Mouse (Mus musculus) hindbrain, embryonic 12.5 days (tissue): ENCODE data around the gene Agap3. TPM values are rescaled to one million over a fixed set of nuclear protein-coding genes. Genes with fewer than 3 reads are reported as not detected.
A peak's percentile ranks its signal among the peaks of the same experiment; 100 is the strongest.

Experiments
- ATAC-seq: fragments of 200-750 bp; cut with Nextera tagmentation; 2 replicates; pipeline ENCODE4 v1.8.0; 2017; ENCODE audit warnings: moderate TSS enrichment; ENCODE audit not compliant: low FRiP score
- H3K27ac ChIP-seq: fragments of 300-500 bp; sonication (generic); 2 replicates; pipeline ENCODE4 v1.5.1; 2016; ENCODE audit warnings: mild to moderate bottlenecking
- H3K27me3 ChIP-seq: fragments of 300-500 bp; sonication (generic); 2 replicates; pipeline ENCODE4 v1.6.1; 2016; ENCODE audit warnings: mild to moderate bottlenecking
- H3K36me3 ChIP-seq: fragments of 300-500 bp; sonication (generic); 2 replicates; pipeline ENCODE4 v1.6.1; 2016; ENCODE audit warnings: mild to moderate bottlenecking
- H3K4me1 ChIP-seq: fragments of 300-500 bp; sonication (generic); 2 replicates; pipeline ENCODE4 v1.6.1; 2016
- H3K4me2 ChIP-seq: fragments of 300-500 bp; sonication (generic); replicated peaks from 2 replicates; pipeline ENCODE4 v1.6.1; 2016; ENCODE audit warnings: mild to moderate bottlenecking
- H3K4me3 ChIP-seq: fragments of 300-500 bp; sonication (generic); 2 replicates; pipeline ENCODE4 v1.5.1; 2016; ENCODE audit warnings: mild to moderate bottlenecking
- H3K9ac ChIP-seq: fragments of 300-500 bp; sonication (generic); 2 replicates; pipeline ENCODE4 v1.6.1; 2016; ENCODE audit warnings: mild to moderate bottlenecking, moderate library complexity
- H3K9me3 ChIP-seq: fragments of 300-500 bp; sonication (generic); replicated peaks from 2 replicates; pipeline ENCODE4 v1.6.1; 2016; ENCODE audit warnings: mild to moderate bottlenecking
- WGBS: fragments of 180-500 bp; shearing (Covaris S2); methylation state at CpG from one replicate; pipeline ENCODE4 v1.1.7; 2016; 5-methylcytosine and 5-hydroxymethylcytosine counted together
- polyA plus RNA-seq: library from polyadenylated mRNA; unstranded; fragments of >200 nt; fragmentation: Nextera tagmentation; extraction: Ambion mirVana; gene quantifications from 2 replicates; pipeline ENCODE4 v1.2.1, GENCODE M21; 2016

Agap3 gene
- polyA plus RNA-seq, 1 experiment from 2014 or later = 86.2 TPM

DNA sequence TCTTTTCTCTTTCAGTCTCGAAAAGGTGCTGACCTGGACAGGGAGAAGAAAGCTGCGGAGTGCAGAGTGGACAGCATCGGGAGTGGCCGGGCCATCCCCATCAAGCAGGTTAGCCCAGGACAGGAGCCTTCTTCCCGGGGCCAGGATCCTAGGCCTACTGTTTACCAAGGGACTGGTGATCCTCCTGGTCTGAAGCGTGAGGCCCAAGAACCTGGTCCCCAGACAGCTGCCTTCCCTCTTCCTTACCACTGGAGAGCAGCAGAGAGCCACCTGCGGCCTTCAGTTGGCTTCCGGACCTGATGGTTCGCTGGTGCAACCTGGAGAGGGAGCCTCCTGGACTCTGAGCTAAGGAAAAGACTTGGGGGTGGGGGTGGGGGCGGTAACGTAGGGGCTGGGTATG, 31.3 kb downstream of the Agap3 start:
- ATAC-seq = peak; percentile 12; the same call in 1 of the 2 replicates
- no peak overlapping the region for H3K9ac ChIP-seq
- H3K27ac ChIP-seq = peak overlapping the region; percentile 7; the same call in 1 of the 2 replicates
- peaks cover 64% of the 10 kb centered on the region for H3K4me1 ChIP-seq
- 25% methylated on average over 11 of the region's 11 CpGs for WGBS
- H3K9me3 ChIP-seq = no peaks in the 10 kb centered on the region
- H3K4me3 ChIP-seq = no peak overlapping the region
- 0 out of 2 replicates have a peak, but pooled peaks cover 3% of the 10 kb centered on the region for H3K27me3 ChIP-seq
- no peak overlapping the region for H3K4me2 ChIP-seq
- H3K36me3 ChIP-seq = peaks cover 67% of the 10 kb centered on the region

GRCm38 (mm10) chr5:24484963-24485362, 33.0 kb downstream of the Agap3 start:
- Histone ChIP-seq H3K36me3 (peaks cover 67% of the 10 kb centered on the region), H3K27me3 (0 out of 2 replicates have a peak, but pooled peaks cover 3% of the 10 kb centered on the region), H3K9me3 (no peaks in the 10 kb centered on the region), H3K4me3 (peak overlapping the region; percentile 12; the same call in 1 of the 2 replicates), H3K9ac (peak overlapping the region; percentile 43), H3K4me2 (peak overlapping the region; percentile 45), H3K4me1 (peaks cover 69% of the 10 kb centered on the region), H3K27ac (peak overlapping the region; percentile 76)
- ATAC-seq = peak; percentile 27; the same call in 1 of the 2 replicates
- 23% methylated on average over 22 of the region's 22 CpGs for WGBS

DNA sequence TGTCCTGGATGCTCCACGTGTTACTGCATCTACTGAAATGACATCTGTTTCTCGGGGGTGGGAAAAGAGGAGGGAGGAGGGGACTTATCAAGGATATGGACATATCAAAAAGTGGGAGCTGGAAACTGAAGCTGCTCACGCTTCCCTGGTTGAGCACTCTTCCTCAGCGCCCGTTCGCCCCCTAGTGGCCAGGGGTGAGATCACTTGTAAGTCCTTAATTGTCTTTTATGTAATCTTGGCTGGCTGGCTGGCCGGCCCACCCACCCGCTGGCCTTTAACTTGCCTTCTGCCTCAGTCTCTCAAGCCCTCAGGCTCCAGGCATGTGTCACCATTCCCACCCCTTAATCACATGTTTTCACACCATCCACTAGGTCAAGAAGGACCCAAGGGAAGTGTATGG, 34.1 kb downstream of the Agap3 start:
- Histone ChIP-seq H3K4me3 (no peak overlapping the region), H3K27ac (no peak overlapping the region), H3K36me3 (peaks cover 66% of the 10 kb centered on the region), H3K9me3 (no peaks in the 10 kb centered on the region), H3K9ac (no peak overlapping the region), H3K27me3 (no peaks in the 10 kb centered on the region), H3K4me1 (peaks cover 60% of the 10 kb centered on the region), H3K4me2 (no peak overlapping the region)
- WGBS = under 1% methylated on average over 8 of the region's 8 CpGs
- ATAC-seq = no peak

DNA sequence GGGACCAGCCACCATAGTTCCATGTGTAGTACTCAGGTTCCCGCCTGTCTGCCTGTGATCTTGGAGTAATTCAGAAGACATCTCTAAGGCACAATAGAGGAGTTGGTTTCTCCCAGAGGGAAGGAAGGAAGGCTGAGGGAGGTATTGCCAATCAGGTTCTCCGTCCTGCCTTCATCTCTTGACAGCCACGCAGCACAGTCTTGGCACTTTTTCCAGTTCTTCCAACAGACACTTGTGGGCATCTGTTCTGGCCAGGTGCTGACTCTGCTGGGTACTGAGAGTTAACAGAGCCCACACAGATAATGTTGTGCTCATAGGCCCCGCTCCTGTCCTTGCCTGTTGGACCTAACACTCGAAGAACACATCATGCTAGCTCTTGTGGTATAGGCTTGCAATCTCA, 34.8 kb downstream of the Agap3 start:
- no peak overlapping the region for H3K4me2 ChIP-seq
- H3K27ac ChIP-seq = no peak overlapping the region
- no peak overlapping the region for H3K9ac ChIP-seq
- H3K36me3 ChIP-seq = peaks cover 70% of the 10 kb centered on the region
- H3K4me3 ChIP-seq = no peak overlapping the region
- no peaks in the 10 kb centered on the region for H3K27me3 ChIP-seq
- 95% methylated on average over 5 of the region's 5 CpGs for WGBS
- no peak for ATAC-seq
- H3K4me1 ChIP-seq = peaks cover 54% of the 10 kb centered on the region
- H3K9me3 ChIP-seq = no peaks in the 10 kb centered on the region

- no peak for ATAC-seq
- Histone ChIP-seq H3K9me3 (no peaks in the 10 kb centered on the region), H3K27ac (peak overlapping the region; percentile 45; the same call in 1 of the 2 replicates), H3K36me3 (peaks cover 76% of the 10 kb centered on the region), H3K4me3 (no peak overlapping the region), H3K4me2 (no peak overlapping the region), H3K27me3 (no peaks in the 10 kb centered on the region), H3K9ac (no peak overlapping the region), H3K4me1 (peaks cover 29% of the 10 kb centered on the region)
- 67% methylated on average over 14 of the region's 14 CpGs for WGBS
These were observed 38.5 kb downstream of the Agap3 start for GRCm38 (mm10) chr5:24490413-24490920.

DNA sequence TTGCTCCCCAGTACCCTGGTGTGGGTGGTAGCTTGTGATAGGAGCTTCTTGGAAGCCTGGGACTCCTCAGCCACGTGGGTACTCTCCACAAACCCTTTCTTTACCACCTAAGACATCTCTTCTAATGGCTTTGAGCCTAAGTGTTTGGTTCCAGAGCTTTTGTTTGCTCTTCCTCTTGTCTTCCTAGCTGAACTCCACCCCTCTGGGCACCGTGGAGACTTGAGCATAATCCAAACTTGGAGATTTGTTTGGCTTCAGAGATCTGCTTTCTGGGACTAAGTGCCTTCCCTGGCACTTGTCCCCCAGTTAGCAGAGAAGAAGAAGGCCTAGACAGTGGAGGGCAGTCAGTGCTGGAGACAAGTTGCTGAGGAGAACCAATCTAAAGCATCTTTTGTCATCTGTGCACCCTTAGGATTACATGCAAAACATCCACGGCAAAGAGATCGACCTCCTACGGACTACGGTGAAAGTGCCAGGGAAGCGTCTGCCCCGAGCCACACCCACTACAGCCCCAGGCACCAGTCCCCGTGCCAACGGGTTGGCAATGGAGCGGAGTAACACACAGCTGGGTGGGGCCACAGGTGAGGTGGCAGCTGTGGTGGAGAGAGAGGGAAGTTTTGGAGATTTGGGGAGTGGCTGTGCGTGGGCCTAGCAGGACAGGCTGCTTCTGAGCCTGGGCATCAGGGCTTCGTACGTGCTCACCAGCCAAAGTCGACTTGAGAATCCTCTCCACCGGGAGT, 40.7 kb downstream of the Agap3 start:
- peaks cover 84% of the 10 kb centered on the region for H3K36me3 ChIP-seq
- H3K9ac ChIP-seq = no peak overlapping the region
- no peak overlapping the region for H3K4me2 ChIP-seq
- ATAC-seq = no peak
- peaks cover 43% of the 10 kb centered on the region for H3K4me1 ChIP-seq
- H3K27ac ChIP-seq = no peak overlapping the region
- 93% methylated on average over 16 of the region's 16 CpGs for WGBS
- H3K9me3 ChIP-seq = no peaks in the 10 kb centered on the region
- H3K4me3 ChIP-seq = no peak overlapping the region
- H3K27me3 ChIP-seq = no peaks in the 10 kb centered on the region; the same call in 1 of the 2 replicates

GRCm38 (mm10) chr5:24495019-24495418, 43.0 kb downstream of the Agap3 start:
- 61% methylated on average over 15 of the region's 15 CpGs for WGBS
- Histone ChIP-seq H3K27me3 (no peaks in the 10 kb centered on the region; the same call in 1 of the 2 replicates), H3K36me3 (peaks cover 80% of the 10 kb centered on the region), H3K9ac (no peak overlapping the region), H3K9me3 (no peaks in the 10 kb centered on the region), H3K4me2 (no peak overlapping the region), H3K27ac (peak overlapping the region; percentile 71; the same call in 1 of the 2 replicates), H3K4me3 (no peak overlapping the region), H3K4me1 (peaks cover 57% of the 10 kb centered on the region)
- ATAC-seq = no peak

DNA sequence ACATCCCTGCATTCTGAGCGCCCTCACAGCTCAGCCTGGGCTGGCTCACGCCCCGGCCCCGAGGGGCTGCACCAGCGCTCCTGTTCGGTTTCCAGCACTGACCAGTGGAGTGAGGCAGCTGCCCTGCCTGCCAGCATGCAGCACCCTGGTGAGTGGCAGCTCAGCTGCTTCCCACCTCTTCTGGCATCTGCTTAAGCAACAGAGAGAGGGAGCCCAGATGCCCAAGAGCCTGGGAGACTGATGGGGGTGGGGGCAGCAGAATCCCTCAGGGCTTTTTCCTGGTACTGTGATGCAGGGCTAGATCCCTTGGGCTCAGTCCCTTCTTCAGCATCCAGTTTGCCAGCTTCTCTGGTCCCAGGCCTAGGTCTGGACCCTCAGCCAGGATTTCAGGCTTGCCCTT, 44.8 kb downstream of the Agap3 start:
- ATAC-seq = no peak
- H3K36me3 ChIP-seq = peaks cover 82% of the 10 kb centered on the region
- peaks cover 64% of the 10 kb centered on the region for H3K4me1 ChIP-seq
- H3K9ac ChIP-seq = no peak overlapping the region
- no peaks in the 10 kb centered on the region; the same call in 1 of the 2 replicates for H3K27me3 ChIP-seq
- no peaks in the 10 kb centered on the region for H3K9me3 ChIP-seq
- no peak overlapping the region for H3K4me2 ChIP-seq
- WGBS = 50% methylated on average over 6 of the region's 6 CpGs
- H3K27ac ChIP-seq = peak overlapping the region; percentile 55; the same call in 1 of the 2 replicates
- H3K4me3 ChIP-seq = no peak overlapping the region

DNA sequence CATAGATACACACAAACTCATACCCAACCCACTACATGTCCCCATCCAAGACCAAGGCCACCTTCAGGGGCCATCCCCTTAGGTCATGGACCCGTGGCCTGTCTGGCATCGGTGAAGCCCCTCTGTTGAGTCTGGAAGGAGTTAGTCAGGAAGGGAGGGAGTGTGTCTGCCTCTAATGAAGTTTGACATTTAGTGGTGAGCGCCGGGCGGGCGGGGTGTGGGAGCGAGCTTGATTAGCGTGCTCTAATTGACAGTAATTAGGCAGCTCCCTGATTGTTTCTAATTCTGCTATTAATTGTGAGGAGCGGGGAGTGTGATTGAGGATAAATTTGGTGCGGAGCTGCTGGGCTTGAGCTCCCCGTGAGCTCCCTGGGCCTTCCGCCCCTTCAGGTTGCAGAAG, 45.5 kb downstream of the Agap3 start:
- H3K9me3 ChIP-seq = no peaks in the 10 kb centered on the region
- WGBS = 62% methylated on average over 12 of the region's 12 CpGs
- no peak overlapping the region for H3K4me3 ChIP-seq
- no peak overlapping the region for H3K4me2 ChIP-seq
- no peak for ATAC-seq
- H3K27ac ChIP-seq = no peak overlapping the region
- H3K4me1 ChIP-seq = peaks cover 64% of the 10 kb centered on the region
- H3K27me3 ChIP-seq = no peaks in the 10 kb centered on the region; the same call in 1 of the 2 replicates
- peaks cover 81% of the 10 kb centered on the region for H3K36me3 ChIP-seq
- H3K9ac ChIP-seq = no peak overlapping the region

GRCm38 (mm10) chr5:24499113-24499512, 47.1 kb downstream of the Agap3 start:
- ATAC-seq = peak; percentile 38; the same call in 1 of the 2 replicates
- Histone ChIP-seq H3K9me3 (no peaks in the 10 kb centered on the region), H3K36me3 (peaks cover 72% of the 10 kb centered on the region), H3K27me3 (peaks cover 9% of the 10 kb centered on the region), H3K4me2 (no peak overlapping the region), H3K4me3 (no peak overlapping the region), H3K4me1 (peaks cover 64% of the 10 kb centered on the region), H3K27ac (no peak overlapping the region), H3K9ac (no peak overlapping the region)
- WGBS = 26% methylated on average over 10 of the region's 10 CpGs

DNA sequence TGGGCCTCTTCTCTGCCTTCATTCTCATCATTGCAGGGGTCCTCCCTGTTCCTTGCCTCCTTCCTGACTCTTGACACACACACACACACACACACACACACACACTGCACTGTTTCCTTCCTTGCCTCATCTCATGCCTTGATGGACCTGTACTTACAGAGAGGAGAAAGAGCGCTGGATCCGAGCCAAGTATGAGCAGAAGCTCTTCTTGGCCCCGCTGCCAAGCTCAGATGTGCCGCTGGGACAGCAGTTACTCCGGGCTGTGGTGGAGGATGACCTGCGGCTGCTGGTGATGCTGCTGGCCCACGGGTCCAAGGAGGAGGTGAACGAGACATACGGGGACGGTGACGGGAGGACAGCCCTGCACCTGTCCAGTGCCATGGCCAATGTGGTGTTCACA, 48.9 kb downstream of the Agap3 start:
- Histone ChIP-seq H3K27me3 (peaks cover 24% of the 10 kb centered on the region), H3K9ac (no peak overlapping the region), H3K4me1 (peaks cover 60% of the 10 kb centered on the region), H3K27ac (no peak overlapping the region), H3K36me3 (peaks cover 64% of the 10 kb centered on the region), H3K9me3 (no peaks in the 10 kb centered on the region), H3K4me2 (no peak overlapping the region), H3K4me3 (no peak overlapping the region)
- 83% methylated on average over 11 of the region's 11 CpGs for WGBS
- ATAC-seq = no peak

DNA sequence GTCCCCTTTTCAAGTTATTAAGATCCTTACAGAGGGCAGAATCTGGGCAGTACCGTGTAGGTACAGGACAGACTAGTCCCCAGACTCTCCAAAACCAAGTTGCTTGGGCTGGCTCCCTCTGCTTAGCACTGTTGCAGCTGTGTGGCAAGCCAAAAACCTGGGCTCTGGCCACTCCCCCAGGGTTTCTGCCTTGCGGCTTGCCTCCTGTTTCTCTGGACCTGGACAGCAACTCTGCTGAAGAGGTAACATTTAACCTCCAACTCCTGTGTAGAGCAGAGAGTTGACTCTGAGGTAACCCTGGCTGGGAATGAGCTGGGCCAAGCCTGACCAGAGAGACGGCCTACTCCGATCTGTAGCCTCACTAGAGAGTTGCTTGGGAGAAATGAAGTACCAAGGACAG, 50.8 kb downstream of the Agap3 start:
- Histone ChIP-seq H3K36me3 (peaks cover 46% of the 10 kb centered on the region), H3K9ac (no peak overlapping the region)
- ATAC-seq = no peak

More for the DNA sequence above, 50.8 kb downstream of the Agap3 start:
- Histone ChIP-seq H3K4me3 (no peak overlapping the region), H3K27ac (no peak overlapping the region), H3K4me1 (peaks cover 41% of the 10 kb centered on the region), H3K4me2 (no peak overlapping the region), H3K9me3 (no peaks in the 10 kb centered on the region), H3K27me3 (peaks cover 27% of the 10 kb centered on the region)
- 72% methylated on average over 4 of the region's 4 CpGs for WGBS
